Mouse (Mus musculus) megakaryocyte-erythroid progenitor cell, adult 5-6 weeks (primary cell): ENCODE data around the gene Lrrc8b. TPM values are rescaled to one million over a fixed set of nuclear protein-coding genes. Genes with fewer than 3 reads are reported as not detected.

Experiments used
- ATAC-seq: replicated peaks from 2 replicates; pipeline ENCODE4 v1.8.0; 2016; ENCODE audit warnings: mild to moderate bottlenecking, inconsistent platforms; ENCODE audit not compliant: severe bottlenecking, poor library complexity, low FRiP score, low TSS enrichment
- total RNA-seq, 2 experiments: library from RNA; stranded (forward) in 1 of 2; stranded (reverse) in 1 of 2; fragments of 200-1000, 215-1000 nt in 1 of 2; fragments of >200 nt in 1 of 2; fragmentation: Nextera tagmentation in 1 of 2; gene quantifications; 2 replicates each; pipeline ENCODE4 v1.2.3; 2014 to 2017

Gene Lrrc8b
- total RNA-seq, 2 experiments from 2014 or later: 5.4 to 13.2 TPM

GRCm38 (mm10) chr5:105417217-105417616 is 1.6 kb downstream of the Lrrc8b start:
- no peak for ATAC-seq

- no peak for ATAC-seq
Observed at GRCm38 (mm10) chr5:105418364-105418763, 2.8 kb downstream of the Lrrc8b start.

- no peak for ATAC-seq
Observed at GRCm38 (mm10) chr5:105418851-105419250, 3.3 kb downstream of the Lrrc8b start.

- no peak for ATAC-seq
Observed at GRCm38 (mm10) chr5:105425587-105425986, 10.0 kb downstream of the Lrrc8b start.

GRCm38 (mm10) chr5:105427326-105427725 is 11.8 kb downstream of the Lrrc8b start:
- 0 out of 2 replicates have a peak, but pooled peaks have one; percentile 14 for ATAC-seq

- no peak for ATAC-seq
Observed at GRCm38 (mm10) chr5:105428265-105428974, 12.8 kb downstream of the Lrrc8b start.

GRCm38 (mm10) chr5:105430148-105430547 is 14.6 kb downstream of the Lrrc8b start:
- ATAC-seq: no peak

GRCm38 (mm10) chr5:105439608-105440007 is 24.0 kb downstream of the Lrrc8b start:
- no peak for ATAC-seq

GRCm38 (mm10) chr5:105440992-105441535 is 25.5 kb downstream of the Lrrc8b start:
- no peak for ATAC-seq

- ATAC-seq: no peak
Observed at GRCm38 (mm10) chr5:105442212-105443000, 26.8 kb downstream of the Lrrc8b start.

GRCm38 (mm10) chr5:105443057-105443815 is 27.7 kb downstream of the Lrrc8b start:
- peak; percentile 79 for ATAC-seq

- ATAC-seq: 0 out of 2 replicates have a peak, but pooled peaks have one; percentile 32
Observed at GRCm38 (mm10) chr5:105445686-105446085, 30.1 kb downstream of the Lrrc8b start.

GRCm38 (mm10) chr5:105454105-105454504 is 38.5 kb downstream of the Lrrc8b start:
- ATAC-seq: no peak

- no peak for ATAC-seq
Observed at GRCm38 (mm10) chr5:105459077-105459476, 43.5 kb downstream of the Lrrc8b start.

GRCm38 (mm10) chr5:105460551-105460950 is 45.0 kb downstream of the Lrrc8b start:
- no peak for ATAC-seq

GRCm38 (mm10) chr5:105461076-105461475 is 45.5 kb downstream of the Lrrc8b start:
- no peak for ATAC-seq

GRCm38 (mm10) chr5:105464671-105465070 is 49.1 kb downstream of the Lrrc8b start:
- no peak for ATAC-seq

GRCm38 (mm10) chr5:105465550-105465949 is 50.0 kb downstream of the Lrrc8b start:
- no peak for ATAC-seq

- ATAC-seq: no peak
Observed at GRCm38 (mm10) chr5:105466471-105466902, 50.9 kb downstream of the Lrrc8b start.

- no peak for ATAC-seq
Observed at GRCm38 (mm10) chr5:105467271-105467670, 51.7 kb downstream of the Lrrc8b start.
